Mouse (Mus musculus): ENCODE results near the gene Tax1bp3. TPM values are rescaled to one million over a fixed set of nuclear protein-coding genes. Genes with fewer than 3 reads are reported as not detected.
A peak's percentile ranks its signal among the peaks of the same experiment; 100 is the strongest.

Tax1bp3 gene
- polyA plus RNA-seq, 1 experiment from 2014 or later: 227 TPM

DNA sequence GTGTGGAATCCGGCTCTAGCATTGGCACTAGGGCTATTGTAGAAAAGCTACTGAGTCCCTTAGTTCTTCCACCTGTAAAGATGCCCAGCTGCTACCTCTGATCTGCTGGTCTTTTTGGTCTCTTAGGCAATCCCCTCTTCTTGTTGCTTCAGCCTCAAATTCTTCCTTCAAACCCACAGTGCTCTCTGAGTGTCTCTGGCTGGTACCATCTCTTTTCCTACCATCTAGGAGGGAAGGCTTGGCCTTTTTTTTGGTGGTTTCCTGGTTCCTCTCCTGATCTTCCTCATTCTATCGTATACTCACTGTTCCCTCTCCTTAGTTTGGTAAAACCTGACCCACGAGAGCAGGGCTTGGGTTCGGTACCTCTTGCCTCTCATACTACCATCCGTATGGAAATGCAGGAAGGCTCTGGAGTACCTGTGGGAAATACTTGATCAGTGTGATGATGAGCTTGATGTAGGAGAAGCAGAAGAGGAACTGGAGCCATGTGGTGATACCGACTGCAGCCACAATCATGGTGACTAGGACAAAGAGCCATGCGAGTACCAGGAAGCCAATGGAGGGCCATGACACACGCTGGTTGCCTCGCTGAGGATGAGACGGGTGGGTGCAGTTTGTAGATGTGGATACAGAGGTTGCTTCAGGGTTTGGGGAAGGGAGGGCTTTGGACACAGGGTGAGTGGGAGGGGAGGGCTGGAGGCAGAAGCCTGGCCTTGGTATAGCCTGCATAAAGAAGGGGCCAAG is 9.2 kb downstream of the Tax1bp3 start:
- no peaks in the 10 kb centered on the region for H3K27me3 ChIP-seq (ENCODE audit: insufficient read depth, low read length)
- H3K4me1 ChIP-seq (replicated peaks; ENCODE audit: insufficient read depth, low read length): no peaks in the 10 kb centered on the region
- no peak for TF ChIP-seq CTCF (IDR thresholded peaks at IDR 0.05; ENCODE audit: low read depth)
- ATAC-seq (replicated peaks; ENCODE audit: low FRiP score, low read depth): no peak
- peaks cover 21% of the 10 kb centered on the region for H3K36me3 ChIP-seq (ENCODE audit: insufficient read depth, low read length)
- H3K4me2 ChIP-seq (ENCODE audit: low read length): no peak overlapping the region
- no peaks in the 10 kb centered on the region for H3K9me3 ChIP-seq (replicated peaks; ENCODE audit: low read length)
- WGBS: 91% methylated on average over 10 of the region's 10 CpGs
- no peak for DNase-seq (ENCODE audit: low spot score)
- H3K9ac ChIP-seq (ENCODE audit: low read depth, low read length): no peak overlapping the region
- H3K4me3 ChIP-seq (replicated peaks; ENCODE audit: low read depth, low read length): no peak overlapping the region
- H3K27ac ChIP-seq: no peak overlapping the region

- no peaks in the 10 kb centered on the region for H3K4me1 ChIP-seq (replicated peaks; ENCODE audit: insufficient read depth, low read length)
- DNase-seq (ENCODE audit: low spot score): no peak
- no peaks in the 10 kb centered on the region for H3K27me3 ChIP-seq (ENCODE audit: insufficient read depth, low read length)
- H3K9me3 ChIP-seq (replicated peaks; ENCODE audit: low read length): no peaks in the 10 kb centered on the region
- H3K27ac ChIP-seq: no peak overlapping the region
- H3K9ac ChIP-seq (ENCODE audit: low read depth, low read length): no peak overlapping the region
- ATAC-seq (replicated peaks; ENCODE audit: low FRiP score, low read depth): 0 out of 2 replicates have a peak, but pooled peaks have one; percentile 44
- no peak overlapping the region for H3K4me3 ChIP-seq (replicated peaks; ENCODE audit: low read depth, low read length)
- TF ChIP-seq CTCF (IDR thresholded peaks at IDR 0.05; ENCODE audit: low read depth): no peak
- H3K4me2 ChIP-seq (ENCODE audit: low read length): no peak overlapping the region
- 88% methylated on average over 6 of the region's 6 CpGs for WGBS
- H3K36me3 ChIP-seq (ENCODE audit: insufficient read depth, low read length): peaks cover 26% of the 10 kb centered on the region
Observed at GRCm38 (mm10) chr11:73187231-73187630, 10.3 kb downstream of the Tax1bp3 start.

DNA sequence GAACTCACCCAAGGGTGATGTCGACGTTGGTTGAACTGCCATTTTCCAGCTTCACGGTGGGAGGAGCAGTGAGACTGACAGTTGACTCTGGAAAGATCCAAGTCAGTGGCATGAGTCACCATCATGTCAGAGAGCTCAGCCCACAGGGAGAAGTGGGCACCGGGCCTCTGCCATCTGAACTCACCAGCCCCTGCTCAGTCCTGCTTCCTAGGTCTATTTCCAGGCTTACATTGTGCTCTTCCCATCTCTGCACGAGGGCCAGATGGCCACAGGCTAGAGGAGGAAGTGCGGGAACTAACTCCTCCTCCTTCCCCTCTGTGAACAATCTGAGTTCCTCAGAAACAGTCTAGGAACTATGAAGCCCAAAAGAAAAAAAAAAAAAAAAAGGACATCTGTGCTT is 16.2 kb downstream of the Tax1bp3 start:
- DNase-seq (ENCODE audit: low spot score): no peak
- Histone ChIP-seq H3K4me2 (ENCODE audit: low read length) (no peak overlapping the region), H3K9me3 (replicated peaks; ENCODE audit: low read length) (no peaks in the 10 kb centered on the region), H3K4me3 (replicated peaks; ENCODE audit: low read depth, low read length) (no peak overlapping the region), H3K4me1 (replicated peaks; ENCODE audit: insufficient read depth, low read length) (no peaks in the 10 kb centered on the region), H3K27ac (no peak overlapping the region), H3K9ac (ENCODE audit: low read depth, low read length) (no peak overlapping the region), H3K36me3 (ENCODE audit: insufficient read depth, low read length) (peaks cover 20% of the 10 kb centered on the region; the same call in 1 of the 2 replicates), H3K27me3 (ENCODE audit: insufficient read depth, low read length) (no peaks in the 10 kb centered on the region)
- no peak for ATAC-seq (replicated peaks; ENCODE audit: low FRiP score, low read depth)
- WGBS: 72% methylated on average over 6 of the region's 6 CpGs
- TF ChIP-seq CTCF (IDR thresholded peaks at IDR 0.05; ENCODE audit: low read depth): no peak

DNA sequence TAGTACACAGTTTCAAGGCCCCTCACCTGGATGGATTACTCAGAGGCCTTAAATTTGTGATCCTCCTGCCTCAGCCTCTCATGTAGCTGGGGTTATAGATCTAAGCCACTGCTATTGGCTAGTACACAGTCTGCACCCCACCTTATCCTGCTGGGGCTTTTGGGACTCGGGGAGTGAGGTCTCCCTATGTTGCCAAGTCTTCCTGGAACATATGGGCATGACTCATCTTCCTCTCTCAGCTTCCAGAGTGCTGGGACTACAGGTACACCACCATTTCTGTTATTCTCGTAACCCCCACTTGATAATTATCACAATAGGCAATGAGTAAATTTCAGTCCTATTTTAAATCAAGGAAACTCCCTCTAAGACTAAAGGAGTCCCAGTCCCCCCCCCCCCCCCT is 17.6 kb downstream of the Tax1bp3 start:
- 75% methylated on average over 2 of the region's 2 CpGs for WGBS
- no peak for DNase-seq (ENCODE audit: low spot score)
- no peaks in the 10 kb centered on the region for H3K27me3 ChIP-seq (ENCODE audit: insufficient read depth, low read length)
- H3K4me3 ChIP-seq (replicated peaks; ENCODE audit: low read depth, low read length): no peak overlapping the region
- H3K4me2 ChIP-seq (ENCODE audit: low read length): no peak overlapping the region
- no peak overlapping the region for H3K27ac ChIP-seq
- no peak for TF ChIP-seq CTCF (IDR thresholded peaks at IDR 0.05; ENCODE audit: low read depth)
- no peak for ATAC-seq (replicated peaks; ENCODE audit: low FRiP score, low read depth)
- no peaks in the 10 kb centered on the region for H3K9me3 ChIP-seq (replicated peaks; ENCODE audit: low read length)
- H3K4me1 ChIP-seq (replicated peaks; ENCODE audit: insufficient read depth, low read length): no peaks in the 10 kb centered on the region
- no peak overlapping the region for H3K9ac ChIP-seq (ENCODE audit: low read depth, low read length)
- peaks cover 20% of the 10 kb centered on the region; the same call in 1 of the 2 replicates for H3K36me3 ChIP-seq (ENCODE audit: insufficient read depth, low read length)

GRCm38 (mm10) chr11:73198190-73198589 is 21.3 kb downstream of the Tax1bp3 start:
- TF ChIP-seq CTCF (IDR thresholded peaks at IDR 0.05; ENCODE audit: low read depth): no peak
- 3% methylated on average over 1 of the region's 1 CpGs for WGBS
- peak overlapping the region; percentile 69 for H3K4me2 ChIP-seq (ENCODE audit: low read length)
- no peak for ATAC-seq (replicated peaks; ENCODE audit: low FRiP score, low read depth)
- H3K4me1 ChIP-seq (replicated peaks; ENCODE audit: insufficient read depth, low read length): no peaks in the 10 kb centered on the region
- no peaks in the 10 kb centered on the region for H3K27me3 ChIP-seq (ENCODE audit: insufficient read depth, low read length)
- H3K9ac ChIP-seq (ENCODE audit: low read depth, low read length): peak overlapping the region; percentile 66
- no peak overlapping the region for H3K27ac ChIP-seq
- no peaks in the 10 kb centered on the region for H3K9me3 ChIP-seq (replicated peaks; ENCODE audit: low read length)
- H3K36me3 ChIP-seq (ENCODE audit: insufficient read depth, low read length): 0 out of 2 replicates have a peak, but pooled peaks cover 9% of the 10 kb centered on the region
- peak overlapping the region; percentile 59 for H3K4me3 ChIP-seq (replicated peaks; ENCODE audit: low read depth, low read length)
- no peak for DNase-seq (ENCODE audit: low spot score)

DNA sequence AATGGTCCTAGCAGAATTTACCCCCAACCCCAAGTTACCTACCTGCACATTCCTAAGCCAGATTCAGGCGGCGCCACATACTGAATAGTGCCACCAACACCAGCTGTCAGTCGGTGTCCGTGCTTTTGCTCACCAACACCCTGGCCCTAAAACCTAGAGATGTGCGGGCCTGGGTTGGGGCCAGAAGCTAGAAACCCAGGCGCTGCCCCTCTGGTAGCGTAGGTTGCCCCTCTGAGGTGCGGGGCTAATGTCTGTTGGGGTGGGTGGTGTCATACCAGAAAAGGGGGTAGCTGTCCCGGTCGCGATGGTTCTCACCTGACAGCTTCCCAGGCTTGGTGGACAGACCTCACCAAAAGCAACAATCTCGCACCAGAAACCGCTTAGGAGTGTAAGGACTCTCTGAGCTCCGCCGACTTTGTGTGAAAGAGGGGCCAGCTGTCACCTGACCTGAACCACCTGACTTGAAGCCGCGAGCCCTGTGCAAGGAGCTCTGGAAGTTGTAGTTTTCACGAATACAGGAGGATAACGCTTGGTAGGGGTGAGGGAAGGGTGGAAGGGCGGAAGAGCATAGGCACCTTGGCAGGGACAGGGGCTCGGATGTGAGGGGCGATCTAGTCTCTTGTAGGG is 21.8 kb downstream of the Tax1bp3 start, which contains the start of gene Ctns:
TSS of gene Ctns (minus strand) at position 440 of the 627 bp plus-strand sequence.
- Histone ChIP-seq H3K9me3 (replicated peaks; ENCODE audit: low read length) (no peaks in the 10 kb centered on the region), H3K4me1 (replicated peaks; ENCODE audit: insufficient read depth, low read length) (no peaks in the 10 kb centered on the region), H3K4me3 (replicated peaks; ENCODE audit: low read depth, low read length) (peak within 1 kb of the TSS; percentile 59), H3K27ac (no peak within 1 kb of the TSS), H3K4me2 (ENCODE audit: low read length) (peak within 1 kb of the TSS; percentile 69), H3K36me3 (ENCODE audit: insufficient read depth, low read length) (0 out of 2 replicates have a peak, but pooled peaks cover 9% of the 10 kb centered on the region), H3K9ac (ENCODE audit: low read depth, low read length) (peak within 1 kb of the TSS; percentile 66), H3K27me3 (ENCODE audit: insufficient read depth, low read length) (no peaks in the 10 kb centered on the region)
- under 1% methylated on average over 22 of the region's 22 CpGs for WGBS
- TF ChIP-seq CTCF (IDR thresholded peaks at IDR 0.05; ENCODE audit: low read depth): no peak
- peak; percentile 96 for ATAC-seq (replicated peaks; ENCODE audit: low FRiP score, low read depth)
- DNase-seq (ENCODE audit: low spot score): peak; percentile 96
